Mouse (Mus musculus) CD4-positive, CD25-positive, alpha-beta regulatory T cell, adult 2 months (primary cell): ENCODE measurements around the gene Elp4.

Source experiments
- DNase-seq: peaks from one replicate; pipeline ENCODE4 v3.0.0-alpha.2; 2012; ENCODE audit warnings: low read depth, low spot score

Elp4 gene

GRCm38 (mm10) chr2:105682634-105683351 is 221.6 kb downstream of the Elp4 start:
- DNase-seq = peak; percentile 27

GRCm38 (mm10) chr2:105682011-105682501 is 222.3 kb downstream of the Elp4 start:
- no peak for DNase-seq

GRCm38 (mm10) chr2:105680999-105681710 is 223.2 kb downstream of the Elp4 start:
- no peak for DNase-seq

- no peak for DNase-seq
Measured at GRCm38 (mm10) chr2:105680146-105680998, 224.0 kb downstream of the Elp4 start.

- no peak for DNase-seq
Measured at GRCm38 (mm10) chr2:105679331-105679730, 225.0 kb downstream of the Elp4 start.

- no peak for DNase-seq
Measured at GRCm38 (mm10) chr2:105678880-105679321, 225.5 kb downstream of the Elp4 start.

- DNase-seq = no peak
Measured at GRCm38 (mm10) chr2:105678306-105678705, 226.1 kb downstream of the Elp4 start.

GRCm38 (mm10) chr2:105677434-105678105 is 226.8 kb downstream of the Elp4 start:
- DNase-seq = no peak

- DNase-seq = no peak
Measured at GRCm38 (mm10) chr2:105676909-105677433, 227.4 kb downstream of the Elp4 start.

- no peak for DNase-seq
Measured at GRCm38 (mm10) chr2:105676080-105676908, 228.1 kb downstream of the Elp4 start.

- no peak for DNase-seq
Measured at GRCm38 (mm10) chr2:105675730-105676079, 228.7 kb downstream of the Elp4 start.

- peak; percentile 42 for DNase-seq
Measured at GRCm38 (mm10) chr2:105674875-105675729, 229.3 kb downstream of the Elp4 start.

GRCm38 (mm10) chr2:105674061-105674874 is 230.1 kb downstream of the Elp4 start:
- DNase-seq = no peak

GRCm38 (mm10) chr2:105673631-105674060 is 230.7 kb downstream of the Elp4 start:
- DNase-seq = no peak

GRCm38 (mm10) chr2:105673054-105673453 is 231.3 kb downstream of the Elp4 start:
- no peak for DNase-seq

- no peak for DNase-seq
Measured at GRCm38 (mm10) chr2:105672596-105672960, 231.8 kb downstream of the Elp4 start.

GRCm38 (mm10) chr2:105671798-105672595 is 232.4 kb downstream of the Elp4 start:
- DNase-seq = no peak
